Mouse (Mus musculus): Measurements from ENCODE around the gene Plcd1. TPM values are rescaled to one million over a fixed set of nuclear protein-coding genes. Genes with fewer than 3 reads are reported as not detected.
A peak's percentile ranks its signal among the peaks of the same experiment; 100 is the strongest.

The Plcd1 gene
- polyA plus RNA-seq, 1 experiment from 2014 or later: 35.6 TPM

GRCm38 (mm10) chr9:119087309-119087708, 6.0 kb downstream of the Plcd1 start:
- Histone ChIP-seq H3K27ac (no peak overlapping the region), H3K4me1 (peaks cover 54% of the 10 kb centered on the region), H3K4me3 (no peak overlapping the region), H3K27me3 (0 out of 2 replicates have a peak, but pooled peaks cover 9% of the 10 kb centered on the region), H3K36me3 (0 out of 2 replicates have a peak, but pooled peaks cover 3% of the 10 kb centered on the region), H3K9me3 (replicated peaks) (no peaks in the 10 kb centered on the region), H3K4me2 (replicated peaks) (no peak overlapping the region), H3K9ac (no peak overlapping the region)
- ATAC-seq (ENCODE audit: low FRiP score): no peak
- WGBS: 90% methylated on average over 5 of the region's 5 CpGs

DNA sequence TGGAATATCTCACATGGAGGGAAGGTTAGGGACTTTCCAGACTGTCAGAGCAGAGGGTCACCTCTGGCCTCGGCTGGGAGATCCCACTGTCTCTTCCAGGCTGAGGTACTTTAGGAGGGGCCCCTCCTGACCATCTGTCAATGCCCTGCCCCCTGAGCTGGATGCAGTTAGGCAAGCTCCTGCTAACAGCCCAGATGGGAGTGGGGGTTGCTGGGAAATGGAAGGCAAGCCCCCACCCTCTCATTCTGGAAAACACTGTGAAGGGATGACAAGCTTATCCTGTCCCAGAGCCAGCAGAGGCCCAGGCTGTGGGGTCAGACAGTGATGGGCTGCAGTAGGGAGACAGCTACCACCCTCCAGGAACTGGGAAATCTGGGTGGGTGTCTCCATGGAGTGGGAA, 6.9 kb downstream of the Plcd1 start:
- no peak overlapping the region for H3K4me2 ChIP-seq (replicated peaks)
- ATAC-seq (ENCODE audit: low FRiP score): no peak
- H3K4me3 ChIP-seq: no peak overlapping the region
- peaks cover 54% of the 10 kb centered on the region for H3K4me1 ChIP-seq
- 0 out of 2 replicates have a peak, but pooled peaks cover 3% of the 10 kb centered on the region for H3K36me3 ChIP-seq
- 0 out of 2 replicates have a peak, but pooled peaks cover 2% of the 10 kb centered on the region for H3K27me3 ChIP-seq
- H3K9ac ChIP-seq: 0 out of 2 replicates have a peak overlapping the region, but pooled peaks have one; percentile 14
- H3K9me3 ChIP-seq (replicated peaks): no peaks in the 10 kb centered on the region
- no peak overlapping the region for H3K27ac ChIP-seq
- WGBS: 28% methylated on average over 1 of the region's 1 CpGs

DNA sequence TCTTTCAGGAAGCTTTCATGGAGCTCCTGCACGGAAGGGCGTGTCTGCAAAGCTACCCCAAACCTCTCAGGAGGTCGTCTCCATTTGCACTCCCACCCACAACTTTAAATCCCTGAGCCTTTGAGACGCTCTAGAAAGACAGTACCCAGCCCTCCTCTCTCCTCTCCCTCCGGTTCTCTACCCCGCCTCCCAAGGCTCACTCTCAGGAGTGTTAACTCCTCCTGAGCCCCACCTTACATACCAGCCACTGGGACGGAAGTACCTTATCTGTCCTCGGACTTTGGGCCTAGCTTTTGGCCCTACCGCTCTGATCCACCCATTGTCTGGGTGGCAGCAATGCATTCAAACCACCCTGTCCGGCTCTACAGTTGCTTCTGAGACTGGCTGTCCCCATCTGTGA, 9.3 kb downstream of the Plcd1 start:
- H3K9me3 ChIP-seq (replicated peaks): no peaks in the 10 kb centered on the region
- WGBS: 89% methylated on average over 10 of the region's 10 CpGs
- peaks cover 14% of the 10 kb centered on the region for H3K36me3 ChIP-seq
- no peak overlapping the region for H3K4me3 ChIP-seq
- H3K4me2 ChIP-seq (replicated peaks): no peak overlapping the region
- no peak overlapping the region for H3K9ac ChIP-seq
- no peaks in the 10 kb centered on the region for H3K27me3 ChIP-seq
- ATAC-seq (ENCODE audit: low FRiP score): no peak
- H3K4me1 ChIP-seq: peaks cover 48% of the 10 kb centered on the region
- H3K27ac ChIP-seq: no peak overlapping the region

GRCm38 (mm10) chr9:119082656-119083430, 10.5 kb downstream of the Plcd1 start:
- H3K4me1 ChIP-seq: peaks cover 38% of the 10 kb centered on the region
- peak overlapping the region; percentile 25; the same call in 1 of the 2 replicates for H3K9ac ChIP-seq
- WGBS: 56% methylated on average over 7 of the region's 7 CpGs
- no peaks in the 10 kb centered on the region for H3K27me3 ChIP-seq
- no peak overlapping the region for H3K4me3 ChIP-seq
- H3K4me2 ChIP-seq (replicated peaks): no peak overlapping the region
- no peaks in the 10 kb centered on the region for H3K9me3 ChIP-seq (replicated peaks)
- H3K27ac ChIP-seq: peak overlapping the region; percentile 79
- peak; percentile 14; the same call in 1 of the 2 replicates for ATAC-seq (ENCODE audit: low FRiP score)
- peaks cover 25% of the 10 kb centered on the region for H3K36me3 ChIP-seq

DNA sequence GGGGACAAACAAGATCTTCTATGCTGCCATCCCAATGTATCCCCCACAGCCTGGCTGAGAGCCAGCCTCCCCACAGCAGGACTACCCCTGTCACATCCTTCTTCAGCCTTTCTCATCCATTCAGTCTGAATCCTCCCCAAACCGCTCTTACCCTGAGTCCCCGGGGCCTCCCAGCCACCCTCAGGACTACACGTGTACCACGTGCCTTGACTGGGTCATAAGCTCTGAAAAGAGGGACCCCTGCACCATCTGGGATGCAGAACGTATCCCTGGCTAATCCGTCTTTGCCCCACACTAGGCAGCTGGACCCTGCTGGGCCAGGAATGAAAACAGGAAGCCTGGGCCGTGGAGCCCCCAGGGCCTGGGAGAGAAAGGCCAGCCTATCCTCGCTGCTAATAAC, 11.3 kb downstream of the Plcd1 start:
- ATAC-seq (ENCODE audit: low FRiP score): peak; percentile 90
- no peak overlapping the region for H3K4me3 ChIP-seq
- WGBS: 6% methylated on average over 8 of the region's 8 CpGs
- H3K4me1 ChIP-seq: peaks cover 31% of the 10 kb centered on the region
- H3K27ac ChIP-seq: peak overlapping the region; percentile 79
- peaks cover 29% of the 10 kb centered on the region for H3K36me3 ChIP-seq
- no peak overlapping the region for H3K9ac ChIP-seq
- H3K27me3 ChIP-seq: no peaks in the 10 kb centered on the region
- no peak overlapping the region for H3K4me2 ChIP-seq (replicated peaks)
- H3K9me3 ChIP-seq (replicated peaks): no peaks in the 10 kb centered on the region

DNA sequence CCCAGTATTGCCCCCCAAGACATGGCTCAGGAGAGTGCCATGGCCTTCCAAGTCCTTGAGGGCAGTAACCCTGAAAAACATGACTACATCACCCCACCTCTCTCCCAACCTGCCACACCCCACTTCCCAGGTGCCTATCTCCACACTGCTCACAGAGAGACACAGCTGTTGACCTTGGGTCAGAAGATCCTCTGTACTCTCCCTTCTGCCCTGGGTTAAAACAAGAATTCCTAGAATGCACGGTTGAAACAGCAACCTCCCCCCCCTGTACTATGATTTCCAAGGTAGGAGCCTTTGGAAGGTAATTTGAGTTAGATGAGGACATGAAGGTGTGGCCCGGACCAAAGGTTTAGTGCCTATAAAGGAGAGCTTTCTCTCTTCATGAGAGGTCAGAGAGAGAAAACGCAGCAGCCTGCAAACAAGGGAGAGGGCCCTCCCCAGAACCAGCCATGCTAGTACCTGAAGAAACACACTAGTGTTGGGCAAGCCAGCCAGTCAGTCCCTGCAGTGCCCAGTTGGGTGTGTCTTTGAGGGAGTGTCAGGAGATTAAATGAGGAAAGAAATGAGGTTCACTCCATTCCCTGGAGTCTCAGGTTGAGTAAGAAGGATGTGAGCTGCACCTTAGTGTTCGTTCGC, 13.1 kb downstream of the Plcd1 start:
- no peak overlapping the region for H3K4me3 ChIP-seq
- H3K9me3 ChIP-seq (replicated peaks): no peaks in the 10 kb centered on the region
- peaks cover 20% of the 10 kb centered on the region for H3K4me1 ChIP-seq
- no peak overlapping the region for H3K27ac ChIP-seq
- no peak overlapping the region for H3K9ac ChIP-seq
- 85% methylated on average over 5 of the region's 5 CpGs for WGBS
- no peaks in the 10 kb centered on the region for H3K27me3 ChIP-seq
- no peak for ATAC-seq (ENCODE audit: low FRiP score)
- H3K4me2 ChIP-seq (replicated peaks): no peak overlapping the region
- H3K36me3 ChIP-seq: peaks cover 42% of the 10 kb centered on the region

DNA sequence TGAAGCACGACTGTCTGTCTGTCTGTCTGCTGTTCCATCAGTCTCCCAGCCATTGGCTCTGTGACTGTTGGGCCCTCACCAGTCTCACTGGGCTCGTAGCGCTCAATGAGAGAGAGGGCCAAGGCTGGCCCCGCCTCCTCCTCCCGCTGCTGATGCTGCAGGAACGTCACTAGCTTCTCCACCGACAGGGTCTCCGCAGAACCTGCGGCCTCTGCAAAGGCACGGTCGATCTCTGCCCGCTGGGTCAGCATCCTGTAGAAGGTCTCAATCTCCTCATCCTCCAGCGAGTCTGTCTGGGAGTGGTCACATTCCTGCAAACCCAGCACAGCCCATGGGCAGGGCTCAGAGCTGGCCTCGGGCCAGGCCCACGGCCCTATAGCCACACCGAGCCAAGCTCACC, 17.6 kb downstream of the Plcd1 start:
- Histone ChIP-seq H3K27me3 (no peaks in the 10 kb centered on the region), H3K27ac (no peak overlapping the region), H3K4me2 (replicated peaks) (no peak overlapping the region), H3K4me1 (peaks cover 2% of the 10 kb centered on the region; the same call in 1 of the 2 replicates), H3K9ac (no peak overlapping the region), H3K36me3 (peaks cover 68% of the 10 kb centered on the region), H3K9me3 (replicated peaks) (no peaks in the 10 kb centered on the region), H3K4me3 (no peak overlapping the region)
- no peak for ATAC-seq (ENCODE audit: low FRiP score)
- WGBS: 78% methylated on average over 16 of the region's 16 CpGs

DNA sequence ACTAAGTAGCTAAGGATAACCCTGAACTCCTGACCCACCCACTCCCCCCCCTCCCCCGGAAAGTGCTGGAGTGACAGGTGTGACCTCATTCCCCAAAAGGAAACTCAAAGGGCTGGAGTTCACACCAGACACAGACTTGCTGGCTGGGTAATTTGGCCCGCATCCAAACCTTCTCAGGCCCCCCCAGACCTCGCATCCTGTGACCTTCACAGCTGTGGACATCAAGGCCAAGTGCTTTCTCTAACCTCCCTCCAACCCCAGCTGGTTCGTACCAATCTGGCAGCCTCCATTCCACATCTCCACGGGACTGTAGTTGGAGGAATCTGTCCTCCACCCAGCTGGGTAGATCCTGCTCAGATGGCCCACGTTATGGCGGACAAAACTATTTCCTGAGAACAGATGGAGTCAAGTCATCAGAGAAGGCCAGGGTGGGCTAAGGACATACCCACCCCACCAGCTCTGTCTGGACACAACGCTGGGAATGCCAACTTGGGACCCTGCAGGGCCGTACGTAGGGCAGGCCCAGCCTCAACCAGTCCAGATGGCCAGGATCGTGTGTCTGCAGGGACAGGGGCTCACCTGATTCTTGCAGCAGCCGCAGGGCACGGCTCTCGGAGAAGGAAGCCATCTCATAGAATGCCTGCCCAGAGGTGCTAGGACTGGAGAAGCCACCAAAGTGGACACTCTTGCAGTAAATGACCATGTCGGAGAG, 20.0 kb downstream of the Plcd1 start:
- H3K4me3 ChIP-seq: no peak overlapping the region
- 85% methylated on average over 15 of the region's 15 CpGs for WGBS
- H3K27ac ChIP-seq: no peak overlapping the region
- no peak overlapping the region for H3K9ac ChIP-seq
- no peak for ATAC-seq (ENCODE audit: low FRiP score)
- no peaks in the 10 kb centered on the region for H3K9me3 ChIP-seq (replicated peaks)
- peaks cover 56% of the 10 kb centered on the region for H3K36me3 ChIP-seq
- H3K4me1 ChIP-seq: peaks cover 2% of the 10 kb centered on the region; the same call in 1 of the 2 replicates
- H3K4me2 ChIP-seq (replicated peaks): no peak overlapping the region
- no peaks in the 10 kb centered on the region for H3K27me3 ChIP-seq

GRCm38 (mm10) chr9:119071786-119072185, 21.5 kb downstream of the Plcd1 start:
- Histone ChIP-seq H3K36me3 (peaks cover 47% of the 10 kb centered on the region), H3K9ac (no peak overlapping the region), H3K4me2 (replicated peaks) (no peak overlapping the region), H3K4me1 (peaks cover 2% of the 10 kb centered on the region; the same call in 1 of the 2 replicates), H3K27me3 (no peaks in the 10 kb centered on the region), H3K27ac (no peak overlapping the region), H3K4me3 (no peak overlapping the region), H3K9me3 (replicated peaks) (no peaks in the 10 kb centered on the region)
- 87% methylated on average over 9 of the region's 9 CpGs for WGBS
- no peak for ATAC-seq (ENCODE audit: low FRiP score)

DNA sequence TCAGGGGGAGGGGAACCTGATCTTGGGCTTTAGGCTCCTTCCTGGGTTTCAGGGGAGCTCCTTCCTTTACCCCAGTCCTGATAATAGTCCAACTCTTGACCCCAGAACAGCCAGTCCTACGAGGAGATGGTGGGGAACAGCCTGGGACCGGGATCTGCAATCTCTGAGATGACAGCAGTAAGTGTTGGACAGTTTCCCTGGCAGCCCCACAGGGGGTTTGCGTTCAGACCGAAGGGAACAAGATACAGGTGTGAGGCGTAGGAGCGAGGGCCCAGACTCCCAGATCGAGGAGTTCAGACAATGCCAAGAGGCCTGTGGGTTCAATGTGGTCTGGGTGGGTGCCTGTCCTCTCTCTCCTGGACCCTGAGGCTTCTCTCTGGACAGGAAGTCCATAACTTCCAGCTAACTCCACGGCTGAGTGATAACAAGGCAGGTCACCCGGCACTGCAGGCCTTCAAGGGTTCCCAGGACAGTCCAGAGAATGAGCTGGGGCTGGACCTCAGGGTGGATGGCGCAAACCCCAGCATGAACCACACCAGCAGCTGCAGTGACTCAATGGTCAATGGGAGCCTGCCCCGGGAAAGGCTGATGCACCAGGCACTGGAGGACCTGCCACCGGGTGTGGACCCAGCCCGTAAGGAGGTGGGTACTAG, 23.0 kb downstream of the Plcd1 start:
- Histone ChIP-seq H3K9ac (no peak overlapping the region), H3K4me2 (replicated peaks) (no peak overlapping the region), H3K4me3 (no peak overlapping the region), H3K27ac (no peak overlapping the region), H3K9me3 (replicated peaks) (no peaks in the 10 kb centered on the region), H3K4me1 (peaks cover 2% of the 10 kb centered on the region; the same call in 1 of the 2 replicates), H3K36me3 (peaks cover 35% of the 10 kb centered on the region), H3K27me3 (no peaks in the 10 kb centered on the region)
- 89% methylated on average over 13 of the region's 13 CpGs for WGBS
- ATAC-seq (ENCODE audit: low FRiP score): no peak

- Histone ChIP-seq H3K27ac (no peak overlapping the region), H3K4me3 (no peak overlapping the region), H3K4me1 (no peaks in the 10 kb centered on the region), H3K9ac (no peak overlapping the region), H3K27me3 (no peaks in the 10 kb centered on the region), H3K36me3 (peaks cover 16% of the 10 kb centered on the region), H3K9me3 (replicated peaks) (no peaks in the 10 kb centered on the region), H3K4me2 (replicated peaks) (no peak overlapping the region)
- 91% methylated on average over 11 of the region's 11 CpGs for WGBS
- ATAC-seq (ENCODE audit: low FRiP score): no peak
Measured at GRCm38 (mm10) chr9:119068266-119068665, 25.0 kb downstream of the Plcd1 start.

- Histone ChIP-seq H3K4me1 (no peaks in the 10 kb centered on the region), H3K4me3 (no peak overlapping the region), H3K36me3 (peaks cover 14% of the 10 kb centered on the region), H3K27ac (no peak overlapping the region), H3K27me3 (no peaks in the 10 kb centered on the region), H3K9me3 (replicated peaks) (no peaks in the 10 kb centered on the region), H3K9ac (no peak overlapping the region), H3K4me2 (replicated peaks) (no peak overlapping the region)
- WGBS: 4% methylated on average over 6 of the region's 6 CpGs
- peak; percentile 44; the same call in 1 of the 2 replicates for ATAC-seq (ENCODE audit: low FRiP score)
Measured at GRCm38 (mm10) chr9:119067601-119068000, 25.7 kb downstream of the Plcd1 start.

Measured in hindbrain, embryonic 12.5 days (tissue).